In genomic region chr2:59671671-59672070, GRCm38 (mm10) we compare ENCODE assay signal across 17 mouse cellular contexts. TPM values are rescaled to one million over a fixed set of nuclear protein-coding genes. Genes with fewer than 3 reads are reported as not detected.
DNase-seq lines count a peak whose midpoint lies in the region; ATAC-seq and TF ChIP-seq lines count a peak whose summit lies in the region.
"Had no signal": no experiment of that assay in that cellular context is flagged by ENCODE, and none has a peak within 500 bp of the region (broad histone marks: within the 10 kb centered on the region; RNA-seq: fewer than 3 reads in every experiment).

No protein-coding gene starts in this region.

- TF ChIP-seq POLR2A in heart, adult 2 months (IDR thresholded peaks at IDR 0.05; ENCODE audit: insufficient read depth, low read depth, low read length), result no peak

- H3K4me3 ChIP-seq in heart, adult 2 months, result no peak overlapping the region
- H3K4me3 ChIP-seq in hindbrain, embryonic 12.5 days, result no peak overlapping the region
- H3K4me3 ChIP-seq in hindbrain, embryonic 14.5 days (replicated peaks; ENCODE audit: low read length), result no peak overlapping the region
- no peak overlapping the region for H3K4me3 ChIP-seq in lung, embryonic 15.5 days
- no peak overlapping the region for H3K4me3 ChIP-seq in forebrain, postnatal 0 days (ENCODE audit: low read depth, low read length)

- intact Hi-C loops in heart, adult 2 months (cut with DNase I), result loop anchor here (2.0 to 5.0 kb wide), 5 partner anchors 13 to 144 kb away; partner anchors contain the start of gene Tanc1
- intact Hi-C loops in heart, postnatal 25 days (cut with DNase I), result loop anchor here (2.0 to 5.0 kb wide), 4 partner anchors 44 to 129 kb away; partner anchors contain the start of gene Tanc1

- no peak for TF ChIP-seq CTCF in heart, adult 2 months (IDR thresholded peaks at IDR 0.05)
- TF ChIP-seq CTCF in forebrain, postnatal 0 days (IDR thresholded peaks at IDR 0.05; ENCODE audit: low read depth), result no peak

- peaks cover 8% of the 10 kb centered on the region for H3K36me3 ChIP-seq in heart, adult 2 months (ENCODE audit: control insufficient read depth, insufficient read depth, low read length)
- no peaks in the 10 kb centered on the region for H3K36me3 ChIP-seq in hindbrain, embryonic 12.5 days
- no peaks in the 10 kb centered on the region for H3K36me3 ChIP-seq in hindbrain, embryonic 14.5 days (replicated peaks; ENCODE audit: control insufficient read depth, insufficient read depth)
- no peaks in the 10 kb centered on the region for H3K36me3 ChIP-seq in lung, embryonic 15.5 days
- no peaks in the 10 kb centered on the region for H3K36me3 ChIP-seq in forebrain, postnatal 0 days (ENCODE audit: insufficient read depth)

- DNase-seq in heart, adult 2 months, result no peak
- no peak for DNase-seq in heart, postnatal 25 days (ENCODE audit: low spot score)
- no peak for DNase-seq in hindbrain, embryonic 14.5 days (ENCODE audit: low spot score)
- no peak for DNase-seq in lung, postnatal 36 days
- no peak for DNase-seq in forebrain, postnatal 0 days
- DNase-seq: adrenal gland, postnatal 14 days; cerebellum, adult 11 months; cerebellum, postnatal 25 days; embryo, embryonic 11 days; kidney, adult 18-20 months; right cerebral cortex, postnatal 14 days; spleen, adult 18-20 months had no signal

- H3K27ac ChIP-seq in heart, adult 2 months, result peak overlapping the region; percentile 95
- H3K27ac ChIP-seq in hindbrain, embryonic 12.5 days, result no peak overlapping the region
- H3K27ac ChIP-seq in hindbrain, embryonic 14.5 days, result no peak overlapping the region
- 0 out of 2 replicates have a peak overlapping the region, but pooled peaks have one; percentile 7 for H3K27ac ChIP-seq in lung, embryonic 15.5 days
- no peak overlapping the region for H3K27ac ChIP-seq in forebrain, postnatal 0 days (ENCODE audit: low read depth, low read length)
- H3K27ac ChIP-seq: hindbrain, postnatal 0 days had no signal

- no peak for ATAC-seq in hindbrain, embryonic 12.5 days (ENCODE audit: low FRiP score)
- no peak for ATAC-seq in hindbrain, embryonic 14.5 days (ENCODE audit: low FRiP score)
- no peak for ATAC-seq in lung, embryonic 15.5 days (ENCODE audit: borderline replicate concordance, extremely low read depth, low FRiP score, low TSS enrichment)
- ATAC-seq in forebrain, postnatal 0 days, result no peak
- no peak for ATAC-seq in megakaryocyte-erythroid progenitor cell, adult 5-6 weeks (replicated peaks; ENCODE audit: low FRiP score, low TSS enrichment, poor library complexity, severe bottlenecking)
- ATAC-seq: hindbrain, postnatal 0 days; midbrain, embryonic 16.5 days had no signal

- peak overlapping the region; percentile 47 for H3K9ac ChIP-seq in heart, adult 2 months (ENCODE audit: low read depth, low read length)
- no peak overlapping the region for H3K9ac ChIP-seq in hindbrain, embryonic 12.5 days
- no peak overlapping the region for H3K9ac ChIP-seq in hindbrain, embryonic 14.5 days
- no peak overlapping the region for H3K9ac ChIP-seq in lung, embryonic 15.5 days
- H3K9ac ChIP-seq in forebrain, postnatal 0 days, result no peak overlapping the region

- 52% methylated on average over 8 of the region's 8 CpGs for WGBS in heart, adult 2 months
- 57% methylated on average over 8 of the region's 8 CpGs for WGBS in hindbrain, embryonic 12.5 days
- WGBS in hindbrain, embryonic 14.5 days, result 53% methylated on average over 8 of the region's 8 CpGs
- 49% methylated on average over 8 of the region's 8 CpGs for WGBS in lung, embryonic 15.5 days
- WGBS in forebrain, postnatal 0 days, result 65% methylated on average over 8 of the region's 8 CpGs

- H3K4me2 ChIP-seq in hindbrain, embryonic 12.5 days (replicated peaks), result 0 out of 2 replicates have a peak overlapping the region, but pooled peaks have one; percentile 3
- H3K4me2 ChIP-seq in hindbrain, embryonic 14.5 days (replicated peaks), result no peak overlapping the region
- no peak overlapping the region for H3K4me2 ChIP-seq in lung, embryonic 15.5 days
- no peak overlapping the region for H3K4me2 ChIP-seq in forebrain, postnatal 0 days (ENCODE audit: low read depth)

- H3K4me1 ChIP-seq in heart, adult 2 months (ENCODE audit: control insufficient read depth, insufficient read depth, low read length), result peaks cover 36% of the 10 kb centered on the region
- H3K4me1 ChIP-seq in hindbrain, embryonic 12.5 days, result peaks cover 17% of the 10 kb centered on the region
- 0 out of 2 replicates have a peak, but pooled peaks cover 1% of the 10 kb centered on the region for H3K4me1 ChIP-seq in hindbrain, embryonic 14.5 days (replicated peaks; ENCODE audit: control insufficient read depth, insufficient read depth, low read length)
- H3K4me1 ChIP-seq in lung, embryonic 15.5 days, result peaks cover 61% of the 10 kb centered on the region
- no peaks in the 10 kb centered on the region for H3K4me1 ChIP-seq in forebrain, postnatal 0 days (ENCODE audit: insufficient read depth)

- peaks cover 2% of the 10 kb centered on the region for H3K79me2 ChIP-seq in heart, adult 2 months (replicated peaks; ENCODE audit: control insufficient read depth, insufficient read depth, low read length)

- no peak for TF ChIP-seq EP300 in heart, adult 2 months (IDR thresholded peaks at IDR 0.05; ENCODE audit: insufficient read depth, low read depth, low read length)

- H3K9me3 ChIP-seq in hindbrain, embryonic 12.5 days (replicated peaks), result no peaks in the 10 kb centered on the region
- H3K9me3 ChIP-seq in hindbrain, embryonic 14.5 days (ENCODE audit: control insufficient read depth, low read length), result no peaks in the 10 kb centered on the region
- no peaks in the 10 kb centered on the region for H3K9me3 ChIP-seq in lung, embryonic 15.5 days
- no peaks in the 10 kb centered on the region for H3K9me3 ChIP-seq in forebrain, postnatal 0 days (ENCODE audit: low read length)

- H3K27me3 ChIP-seq in heart, adult 2 months (ENCODE audit: control insufficient read depth, insufficient read depth, low read length), result no peaks in the 10 kb centered on the region
- no peaks in the 10 kb centered on the region for H3K27me3 ChIP-seq in hindbrain, embryonic 12.5 days
- no peaks in the 10 kb centered on the region for H3K27me3 ChIP-seq in hindbrain, embryonic 14.5 days (ENCODE audit: control insufficient read depth, insufficient read depth, low read length)
- H3K27me3 ChIP-seq in lung, embryonic 15.5 days, result no peaks in the 10 kb centered on the region
- no peaks in the 10 kb centered on the region for H3K27me3 ChIP-seq in forebrain, postnatal 0 days (ENCODE audit: insufficient read depth, low read length)

RNA-seq across cellular contexts. Expression of gene Tanc1, which starts 59.8 kb away (rescaled TPM):
- 10 to 100 TPM; 25.6 to 26.2 TPM for total RNA-seq in heart, adult 2 months (2021)
- 8.1 and 13.9 TPM in 2 replicates for polyA plus RNA-seq in heart, adult 2 months (2012; rRNA removed)
- 10 to 100 TPM; 27.1 to 29.3 TPM for total RNA-seq in heart, postnatal 25 days (2021)
- polyA plus RNA-seq in hindbrain, embryonic 12.5 days (2016; fragmentation: Nextera tagmentation; extraction: Ambion mirVana), result 18.2 and 18.9 TPM in 2 replicates
- 6.5 and 7.9 TPM in 2 replicates for polyA plus RNA-seq in hindbrain, embryonic 14.5 days (2014; fragmentation: Nextera tagmentation; extraction: Ambion mirVana)
- 30.0 and 33.9 TPM in 2 replicates for polyA plus RNA-seq in lung, embryonic 15.5 days (2015; fragmentation: Nextera tagmentation; extraction: Ambion mirVana)
- 4.3 and 5.0 TPM in 2 replicates for total RNA-seq in forebrain, postnatal 0 days (2014; rRNA removed)
- 1.3 and 2.9 TPM in 2 replicates for polyA plus RNA-seq in forebrain, postnatal 0 days (2015; fragmentation: Nextera tagmentation; extraction: Ambion mirVana)
- total RNA-seq in megakaryocyte-erythroid progenitor cell, adult 5-6 weeks (2014; fragmentation: Nextera tagmentation), result 4.5 and 7.9 TPM in 2 replicates
- total RNA-seq in megakaryocyte-erythroid progenitor cell, adult 5-6 weeks (2017), result 3.5 and 4.6 TPM in 2 replicates

Comparison
In these comparisons a context has a peak if more than half of its experiments do, and no peak if none do; other contexts are left out.
1. H3K27ac ChIP-seq: peak in heart, adult 2 months (single experiment) and lung, embryonic 15.5 days (single experiment); none in hindbrain, embryonic 12.5 days (single experiment), hindbrain, embryonic 14.5 days (single experiment) and forebrain, postnatal 0 days (single experiment).